Mouse (Mus musculus) myocyte (in vitro differentiated cells): ENCODE results near the gene Mcf2l.

Experiments
- E2F4 ChIP-seq: IDR thresholded peaks from one replicate; pipeline ENCODE4 v1.6.1; 2011; ENCODE audit warnings: mild to moderate bottlenecking, control low read depth, moderate library complexity; ENCODE audit not compliant: insufficient read depth
- MAX ChIP-seq: IDR thresholded peaks from one replicate; pipeline ENCODE4 v1.6.1; 2011; ENCODE audit warnings: low read depth, mild to moderate bottlenecking, control low read depth
- MYOD1 ChIP-seq, 3 experiments: IDR thresholded peaks; one replicate each; pipeline ENCODE4 v1.6.1; 2011; ENCODE audit warnings: control low read depth in 2 of 3, low read depth in 2 of 3, mild to moderate bottlenecking in 2 of 3, moderate library complexity in 1 of 3; ENCODE audit not compliant: insufficient read length in 2 of 3, control insufficient read depth in 1 of 3
- POLR2A ChIP-seq: IDR thresholded peaks from one replicate; pipeline ENCODE4 v1.6.1; 2011; ENCODE audit warnings: low read depth, mild to moderate bottlenecking, control low read depth, moderate library complexity; ENCODE audit not compliant: insufficient read length
- POLR2AphosphoS2 ChIP-seq: IDR thresholded peaks from one replicate; pipeline ENCODE4 v1.6.1; 2011; ENCODE audit warnings: low read depth, control low read depth; ENCODE audit not compliant: insufficient read length
- SRF ChIP-seq: IDR thresholded peaks from one replicate; pipeline ENCODE4 v1.6.1; 2011; ENCODE audit warnings: low read depth; ENCODE audit not compliant: control insufficient read depth, insufficient read length
- TCF12 ChIP-seq: IDR thresholded peaks from one replicate; pipeline ENCODE4 v1.6.1; 2011; ENCODE audit warnings: mild to moderate bottlenecking, control low read depth; ENCODE audit not compliant: poor library complexity, insufficient read depth, severe bottlenecking
- TCF3 ChIP-seq: IDR thresholded peaks from one replicate; pipeline ENCODE4 v1.6.1; 2011; ENCODE audit warnings: low read depth, control low read depth; ENCODE audit not compliant: insufficient read length

GRCm38 (mm10) chr8:12869661-12870060 lies 3.9 kb upstream of the Mcf2l start:
- no peak for TF ChIP-seq TCF3
- TF ChIP-seq POLR2A = no peak
- no peak for TF ChIP-seq E2F4
- TF ChIP-seq MAX = no peak
- no peak for TF ChIP-seq POLR2AphosphoS2
- TF ChIP-seq MYOD1 (IDR thresholded peaks at IDR 0.05; ENCODE audit: control insufficient read depth in 1 of 3, insufficient read length in 2 of 3, low read depth in 2 of 3) = no peak
- no peak for TF ChIP-seq TCF12
- no peak for TF ChIP-seq SRF
